Mouse (Mus musculus): ENCODE measurements around the gene Pnpla5. TPM values are rescaled to one million over a fixed set of nuclear protein-coding genes. Genes with fewer than 3 reads are reported as not detected.
A peak's percentile ranks its signal among the peaks of the same experiment; 100 is the strongest.
"Not testable (repeated sequence)": the region's sequence is repeated elsewhere in the genome, so short reads cannot be mapped to it uniquely, and the experiment has no call there.

Pnpla5 gene
- 0.10 and 0.53 TPM in 2 replicates for polyA plus RNA-seq (2012; rRNA removed)

DNA sequence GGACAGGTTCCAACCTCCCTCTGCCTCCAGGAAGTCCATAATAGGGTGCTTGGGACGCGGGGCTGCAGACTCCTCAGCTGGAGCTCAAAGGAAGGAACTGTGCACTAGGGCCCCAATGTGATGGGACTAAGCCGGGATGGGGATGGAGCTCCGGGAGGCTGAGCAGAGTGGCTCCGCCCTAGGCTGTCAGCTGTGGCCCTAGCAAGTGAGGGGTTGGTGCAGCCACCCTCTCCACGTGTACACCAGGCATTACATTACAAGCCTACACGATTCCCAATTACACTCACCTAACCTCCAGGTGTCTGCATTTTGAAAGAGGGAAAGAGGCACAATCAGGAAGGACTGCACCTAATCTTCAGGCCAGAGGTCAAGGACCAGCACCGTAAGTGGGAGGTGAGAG lies at the start of gene Pnpla5:
Gene Pnpla5 (minus strand): TSS at position 101 of the 400 bp plus-strand sequence.
- no peak for DNase-seq (ENCODE audit: low read depth)

- DNase-seq (ENCODE audit: low read depth): no peak
Measured at GRCm38 (mm10) chr15:84171166-84171565, 48.2 kb upstream of the Pnpla5 start.

GRCm38 (mm10) chr15:84169511-84169910 lies 46.5 kb upstream of the Pnpla5 start:
- DNase-seq (ENCODE audit: low read depth): no peak

DNA sequence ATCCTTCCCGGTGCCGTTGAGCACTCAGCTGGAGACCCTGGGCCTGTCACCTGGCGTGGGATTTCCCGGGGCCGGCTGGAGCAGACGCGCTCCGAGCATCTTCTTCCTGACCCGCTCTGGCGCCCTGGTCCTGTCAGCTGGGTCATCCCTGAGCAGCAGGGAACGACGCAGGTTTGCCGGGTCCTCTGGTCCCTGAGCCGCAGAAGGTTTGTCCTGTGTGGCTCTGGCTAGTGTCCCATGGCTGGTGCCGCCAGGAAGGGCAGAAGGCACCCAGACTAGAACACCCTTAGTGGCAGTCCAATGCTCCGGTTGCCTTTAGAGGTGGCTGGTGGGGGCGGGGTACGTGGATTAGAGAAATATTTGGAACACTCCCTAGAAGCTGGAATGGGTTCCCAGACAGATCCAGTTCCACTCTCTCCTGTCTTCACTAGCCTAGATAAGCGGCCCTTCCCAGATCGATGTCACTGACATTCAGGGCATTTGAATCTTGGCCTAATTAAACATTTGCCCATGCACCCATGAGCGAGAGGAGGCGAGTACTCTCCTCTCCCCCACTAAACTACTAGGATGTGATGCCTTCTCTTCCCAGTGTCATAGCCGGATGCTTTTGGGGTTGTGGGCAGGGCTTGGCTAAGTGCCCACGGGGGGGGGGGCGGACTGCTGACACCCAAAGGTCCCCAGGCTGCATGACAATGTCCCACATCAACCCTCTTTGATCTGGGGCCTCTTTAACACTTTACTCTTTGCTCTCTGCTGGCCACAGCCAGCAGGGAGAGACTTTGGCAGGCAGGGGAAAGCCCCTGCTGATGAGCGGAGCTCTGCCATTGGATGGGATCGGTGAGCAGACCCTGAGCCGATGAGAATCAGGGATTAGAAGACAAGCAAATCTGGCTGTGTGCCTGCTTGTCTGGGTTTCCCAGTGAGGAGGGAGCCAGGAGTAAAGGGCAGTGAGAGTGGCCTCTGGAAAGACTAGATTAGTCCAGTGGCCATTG lies 45.5 kb upstream of the Pnpla5 start:
- no peak for DNase-seq (ENCODE audit: low read depth)

GRCm38 (mm10) chr15:84167600-84167999 lies 44.6 kb upstream of the Pnpla5 start, which contains the start of gene Pnpla3:
TSS of gene Pnpla3 (plus strand) at chr15:84167837.
- peak; percentile 42 for DNase-seq (ENCODE audit: low read depth)

- DNase-seq (ENCODE audit: low read depth): no peak
Measured at GRCm38 (mm10) chr15:84166818-84167217, 43.8 kb upstream of the Pnpla5 start.

- DNase-seq (ENCODE audit: low read depth): no peak
Measured at GRCm38 (mm10) chr15:84161871-84162270, 38.9 kb upstream of the Pnpla5 start.

- not testable (repeated sequence) for DNase-seq (ENCODE audit: low read depth)
Measured at GRCm38 (mm10) chr15:84157530-84157929, 34.6 kb upstream of the Pnpla5 start.

DNA sequence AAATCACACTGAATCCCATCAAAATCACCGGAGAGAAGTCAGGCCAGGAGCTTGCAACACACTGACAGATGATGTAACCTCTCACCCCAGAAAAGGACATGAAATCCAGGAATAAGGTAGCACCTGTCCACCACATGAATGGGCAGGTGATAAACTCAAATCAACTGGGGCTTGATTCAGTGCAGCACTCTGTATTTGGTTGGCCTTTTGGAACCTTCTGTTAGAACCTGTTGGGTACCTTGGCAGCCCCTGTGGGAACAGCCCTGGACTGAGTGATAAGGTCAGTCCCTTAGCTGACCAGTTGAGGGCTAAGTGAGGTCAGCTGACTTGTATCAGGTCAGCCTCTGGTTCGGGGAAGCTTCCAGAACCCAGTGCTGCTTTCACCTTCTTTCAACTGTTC lies 33.2 kb upstream of the Pnpla5 start:
- no peak for DNase-seq (ENCODE audit: low read depth)

DNA sequence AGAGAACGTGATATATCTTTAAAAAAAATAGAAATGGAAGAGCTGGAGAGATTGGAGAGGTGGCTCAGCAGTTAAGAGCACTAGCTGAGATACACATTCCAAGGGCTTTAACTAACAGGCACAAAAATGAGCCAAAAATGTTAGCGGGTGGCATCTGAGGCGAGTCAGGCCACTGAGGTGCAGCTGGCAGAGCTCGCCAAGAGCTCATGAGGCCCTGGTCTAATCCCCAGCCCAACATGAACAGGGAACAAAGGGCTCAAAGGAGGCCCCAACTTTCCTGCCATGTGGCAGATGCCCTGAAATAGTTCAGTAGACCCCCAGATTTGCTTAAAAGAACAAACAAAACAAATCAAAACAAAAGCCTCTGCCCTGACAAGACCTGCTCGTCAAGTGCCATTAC lies 18.0 kb upstream of the Pnpla5 start:
- no peak for DNase-seq (ENCODE audit: low read depth)

DNA sequence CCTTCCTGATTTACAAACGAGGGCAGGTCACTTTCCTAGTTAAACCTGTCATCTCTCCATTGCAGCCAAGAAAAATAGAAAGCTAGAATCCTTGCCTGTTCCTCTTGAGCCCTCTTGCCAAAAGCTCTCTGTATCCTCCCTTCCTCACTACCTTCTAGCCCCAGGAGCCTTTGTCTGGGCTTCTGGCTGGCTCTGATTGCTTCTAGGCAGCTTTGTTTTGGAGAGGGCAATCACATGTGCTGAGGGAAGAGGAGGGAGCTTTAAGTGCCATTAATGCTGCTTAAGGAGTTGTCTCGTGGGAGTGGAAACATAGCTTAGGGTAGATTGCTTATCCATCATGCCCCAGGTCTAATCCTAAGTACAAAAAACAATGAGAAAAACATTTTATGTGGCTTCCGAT lies 17.1 kb upstream of the Pnpla5 start:
- DNase-seq (ENCODE audit: low read depth): no peak

DNA sequence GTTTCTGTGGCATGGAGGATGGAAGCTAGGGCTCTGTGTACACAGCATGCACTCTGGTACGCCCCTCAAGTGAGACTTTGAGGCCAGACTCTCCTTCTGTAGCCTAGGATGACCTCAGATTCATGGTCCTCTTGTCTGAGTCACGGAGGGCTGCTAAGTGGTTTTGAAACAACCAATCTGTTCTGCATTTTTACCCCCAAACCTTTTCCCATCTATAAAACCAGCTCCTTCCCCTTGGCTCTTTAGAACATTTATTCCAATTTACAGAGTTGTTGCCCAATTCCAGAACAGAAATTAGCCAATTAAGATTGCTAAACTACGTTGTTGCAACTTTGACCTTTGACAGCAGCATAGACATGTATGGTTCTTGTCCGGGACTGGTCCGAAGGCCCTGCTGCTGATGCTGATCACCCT lies 16.6 kb upstream of the Pnpla5 start:
- DNase-seq (ENCODE audit: low read depth): no peak

GRCm38 (mm10) chr15:84136473-84137415 lies 13.8 kb upstream of the Pnpla5 start:
- DNase-seq (ENCODE audit: low read depth): no peak

- DNase-seq (ENCODE audit: low read depth): no peak
Measured at GRCm38 (mm10) chr15:84135472-84135871, 12.5 kb upstream of the Pnpla5 start.

DNA sequence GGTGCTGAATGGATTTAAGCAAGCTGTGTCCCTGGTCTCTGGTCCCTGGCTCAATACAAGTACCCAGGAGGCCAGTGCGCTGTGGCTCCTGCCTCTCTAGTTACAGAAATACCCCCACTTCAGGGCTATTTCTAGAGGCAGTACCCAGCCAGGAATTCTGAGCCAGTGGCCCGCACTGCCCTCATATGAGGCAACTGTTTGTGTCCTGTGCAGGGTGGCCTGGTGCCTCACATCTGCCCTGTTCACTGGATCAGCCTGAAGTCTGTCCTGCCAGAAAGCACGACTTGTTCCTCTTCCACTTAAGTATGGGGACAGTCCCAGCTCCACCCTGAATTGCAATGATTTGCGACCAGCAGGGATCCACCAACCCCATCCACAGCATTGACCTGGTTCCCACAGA lies 10.5 kb upstream of the Pnpla5 start:
- DNase-seq (ENCODE audit: low read depth): no peak

DNA sequence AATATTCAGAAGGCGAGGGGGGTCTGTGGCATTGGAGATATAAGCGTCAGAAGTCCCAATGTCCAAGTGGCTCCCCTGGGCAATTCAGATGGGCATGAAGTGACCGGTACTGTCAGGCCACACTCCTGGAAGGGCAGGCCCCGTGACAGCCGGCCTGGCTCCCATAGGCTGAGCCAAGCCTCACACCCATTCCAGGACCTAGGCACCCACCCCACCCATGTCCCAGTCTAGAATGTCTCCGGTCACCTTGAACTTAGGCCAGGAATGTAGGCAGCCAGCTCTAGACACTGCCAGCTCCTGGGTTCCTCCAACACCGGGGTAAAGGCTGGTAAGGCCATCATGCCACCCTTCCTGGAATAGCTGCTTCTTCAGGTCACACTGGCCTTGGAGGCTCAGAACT lies 9.0 kb upstream of the Pnpla5 start:
- no peak for DNase-seq (ENCODE audit: low read depth)

- DNase-seq (ENCODE audit: low read depth): no peak
Measured at GRCm38 (mm10) chr15:84131096-84131786, 8.3 kb upstream of the Pnpla5 start.

DNA sequence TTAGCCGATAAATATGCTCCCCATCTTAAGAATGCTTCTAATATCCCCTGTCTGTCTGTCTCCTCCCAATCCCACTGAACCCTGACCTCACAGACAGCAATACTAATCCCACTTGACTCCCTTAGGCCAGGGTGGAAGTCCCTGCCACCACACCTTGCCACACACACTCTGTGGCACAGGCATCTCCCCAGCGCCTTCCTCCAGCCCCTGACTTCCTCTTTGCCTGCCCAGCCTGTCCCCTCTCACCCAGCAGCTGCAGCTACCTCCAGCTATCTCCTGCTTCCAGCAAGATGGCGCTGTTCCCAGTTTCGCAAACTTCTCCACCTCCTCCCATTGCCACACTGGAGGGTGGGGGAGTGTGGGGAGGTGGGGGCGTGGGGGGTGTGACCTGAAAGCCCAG lies 3.9 kb upstream of the Pnpla5 start:
- no peak for DNase-seq (ENCODE audit: low read depth)

GRCm38 (mm10) chr15:84126447-84126846 lies 3.5 kb upstream of the Pnpla5 start:
- DNase-seq (ENCODE audit: low read depth): no peak

- DNase-seq (ENCODE audit: low read depth): no peak
Measured at GRCm38 (mm10) chr15:84124086-84124485, 1.1 kb upstream of the Pnpla5 start.

DNA sequence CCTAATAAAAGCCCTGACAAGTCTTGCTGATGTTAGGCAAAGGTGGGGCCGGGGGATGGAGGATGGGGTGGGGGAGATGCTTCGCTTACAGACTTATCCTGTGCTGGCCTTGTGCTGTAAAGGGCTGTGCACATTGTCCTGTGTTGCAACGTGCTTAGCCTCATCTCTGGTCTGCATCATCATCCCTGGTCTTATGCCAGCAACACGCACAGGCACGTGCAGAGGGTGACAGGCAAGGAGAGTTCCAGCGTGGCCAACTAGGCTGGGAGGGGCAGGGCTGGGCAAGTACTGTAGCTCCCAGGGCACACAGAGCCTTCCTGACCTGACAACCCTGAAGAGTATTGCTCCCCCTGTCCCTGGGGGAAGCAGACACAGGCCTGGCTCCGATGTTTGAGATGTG lies 1.9 kb downstream of the Pnpla5 start:
- DNase-seq (ENCODE audit: low read depth): no peak

- DNase-seq (ENCODE audit: low read depth): no peak
Measured at GRCm38 (mm10) chr15:84120612-84121011, 2.4 kb downstream of the Pnpla5 start.

Measured in gonadal fat pad, adult 2 months (tissue).